Mouse (Mus musculus) left cerebral cortex, postnatal 14 days (tissue): ENCODE results near the gene Cyp2c29. TPM values are rescaled to one million over a fixed set of nuclear protein-coding genes. Genes with fewer than 3 reads are reported as not detected.
"Not testable (repeated sequence)": the region's sequence is repeated elsewhere in the genome, so short reads cannot be mapped to it uniquely, and the experiment has no call there.

Experiments used
- DNase-seq, 2 experiments: peaks; one replicate each; pipeline ENCODE4 v3.0.0; 2021 to 2022; ENCODE audit warnings: low spot score in 2 of 2, mixed read lengths in 1 of 2
- intact Hi-C: fragments of 180-260 bp; cut with DNase I; formaldehyde crosslinking; loops from one replicate; pipeline ENCODE4 v1.15.1; 2025
- long read RNA-seq, 2 experiments: library from polyadenylated mRNA; stranded (forward); transcript quantifications; one replicate each; pipeline ENCODE4 v2.0.0; 2021
- total RNA-seq, 2 experiments: library from RNA; stranded (reverse); gene quantifications; 2 replicates each; pipeline ENCODE4 v1.2.3; 2021

The Cyp2c29 gene
- not detected for total RNA-seq
- long read RNA-seq, experiment 1, result 0 reads
- long read RNA-seq, experiment 2, result 0 reads

GRCm38 (mm10) chr19:39269105-39269504, at the start of gene Cyp2c29:
TSS of gene Cyp2c29 (plus strand) at chr19:39269405.
- intact Hi-C loops, result not testable (repeated sequence)

GRCm38 (mm10) chr19:39267036-39267435, 2.2 kb upstream of the Cyp2c29 start:
- intact Hi-C loops, DNase-seq: not testable (repeated sequence)

More at GRCm38 (mm10) chr19:39269105-39269504, at the start of gene Cyp2c29:
- not testable (repeated sequence) for DNase-seq

- intact Hi-C loops, result no loop called here
Observed at GRCm38 (mm10) chr19:39282801-39283200, 13.6 kb downstream of the Cyp2c29 start.

GRCm38 (mm10) chr19:39285637-39286036, 16.4 kb downstream of the Cyp2c29 start:
- intact Hi-C loops, result no loop called here

More at GRCm38 (mm10) chr19:39282801-39283200, 13.6 kb downstream of the Cyp2c29 start:
- DNase-seq, result no peak

GRCm38 (mm10) chr19:39286825-39287224, 17.6 kb downstream of the Cyp2c29 start:
- DNase-seq, result no peak
- intact Hi-C loops, result no loop called here

More at GRCm38 (mm10) chr19:39285637-39286036, 16.4 kb downstream of the Cyp2c29 start:
- DNase-seq, result no peak

GRCm38 (mm10) chr19:39288978-39289377, 19.8 kb downstream of the Cyp2c29 start:
- intact Hi-C loops, result no loop called here
- no peak for DNase-seq

Other genes starting within 250 kb of the Cyp2c29 start
- gene Cyp2c65, start 208.4 kb upstream of the Cyp2c29 start, total RNA-seq, result under 1 TPM in 1 of 2 experiments, not detected in 1; 0.18 TPM
- not detected for gene Cyp2c66, start 155.5 kb upstream of the Cyp2c29 start, total RNA-seq
- not detected for gene Cyp2c38, start 193.7 kb downstream of the Cyp2c29 start, total RNA-seq
- not detected for gene Cyp2c39, start 241.5 kb downstream of the Cyp2c29 start, total RNA-seq